Mouse (Mus musculus) limb, embryonic 11.5 days (tissue): ENCODE measurements around the gene Spsb1. TPM values are rescaled to one million over a fixed set of nuclear protein-coding genes. Genes with fewer than 3 reads are reported as not detected.
A peak's percentile ranks its signal among the peaks of the same experiment; 100 is the strongest.

Source experiments
- ATAC-seq: fragments of 200-750 bp; cut with Nextera tagmentation; 2 replicates; pipeline ENCODE4 v1.8.0; 2017; ENCODE audit warnings: low read depth; ENCODE audit not compliant: insufficient number of reproducible peaks, low FRiP score, low TSS enrichment
- DNase-seq: peaks from one replicate; pipeline ENCODE4 v3.0.0-alpha.2; 2015; ENCODE audit warnings: low spot score
- H3K27ac ChIP-seq: fragments of 300-500 bp; sonication (generic); replicated peaks from 2 replicates; pipeline ENCODE4 v1.5.1; 2014; ENCODE audit warnings: low read depth, mild to moderate bottlenecking, low read length
- H3K27me3 ChIP-seq: fragments of 300-500 bp; sonication (generic); 2 replicates; pipeline ENCODE4 v1.6.1; 2014; ENCODE audit warnings: mild to moderate bottlenecking, low read length, mixed read lengths; ENCODE audit not compliant: control insufficient read depth, insufficient read depth
- H3K36me3 ChIP-seq: fragments of 300-500 bp; sonication (generic); 2 replicates; pipeline ENCODE4 v1.6.1; 2014; ENCODE audit warnings: mild to moderate bottlenecking, low read length, moderate library complexity, mixed read lengths; ENCODE audit not compliant: control insufficient read depth, insufficient read depth
- H3K4me1 ChIP-seq: fragments of 300-500 bp; sonication (generic); 2 replicates; pipeline ENCODE4 v1.6.1; 2014; ENCODE audit warnings: low read length, mixed read lengths; ENCODE audit not compliant: control insufficient read depth, insufficient read depth
- H3K4me2 ChIP-seq: fragments of 300-500 bp; sonication (generic); 2 replicates; pipeline ENCODE4 v1.6.1; 2014; ENCODE audit warnings: low read depth, mild to moderate bottlenecking, moderate library complexity; ENCODE audit not compliant: severe bottlenecking
- H3K4me3 ChIP-seq: fragments of 300-500 bp; sonication (generic); 2 replicates; pipeline ENCODE4 v1.5.1; 2014; ENCODE audit warnings: low read depth, low read length
- H3K9ac ChIP-seq: fragments of 300-500 bp; sonication (generic); 2 replicates; pipeline ENCODE4 v1.6.1; 2014; ENCODE audit warnings: mild to moderate bottlenecking, low read length
- H3K9me3 ChIP-seq: fragments of 300-500 bp; sonication (generic); 2 replicates; pipeline ENCODE4 v1.6.1; 2016; ENCODE audit warnings: low read length; ENCODE audit not compliant: control insufficient read depth
- WGBS: fragments of 180-500 bp; shearing (Covaris S2); extraction: QIAGEN DNeasy Blood & Tissue Kit; methylation state at CpG from one replicate; pipeline ENCODE4 v1.1.7; 2014; 5-methylcytosine and 5-hydroxymethylcytosine counted together
- polyA plus RNA-seq: library from polyadenylated mRNA; unstranded; fragments of >200 nt; fragmentation: Nextera tagmentation; extraction: Ambion mirVana; gene quantifications from 2 replicates; pipeline ENCODE4 v1.2.1, GENCODE M21; 2014

Gene Spsb1
- polyA plus RNA-seq, 1 experiment from 2014 or later: 16.4 TPM

- 60% methylated on average over 10 of the region's 10 CpGs for WGBS
- no peaks in the 10 kb centered on the region for H3K9me3 ChIP-seq
- H3K4me2 ChIP-seq: no peak overlapping the region
- peaks cover 16% of the 10 kb centered on the region for H3K4me1 ChIP-seq
- H3K9ac ChIP-seq: no peak overlapping the region
- DNase-seq: no peak
- H3K36me3 ChIP-seq: no peaks in the 10 kb centered on the region; the same call in 1 of the 2 replicates
- no peak overlapping the region; the same call in 1 of the 2 replicates for H3K27ac ChIP-seq
- no peak for ATAC-seq
- no peaks in the 10 kb centered on the region for H3K27me3 ChIP-seq
- H3K4me3 ChIP-seq: no peak overlapping the region
These were observed 43.2 kb upstream of the Spsb1 start for GRCm38 (mm10) chr4:149997999-149998398.

GRCm38 (mm10) chr4:149996440-149996839 lies 41.6 kb upstream of the Spsb1 start:
- WGBS: 85% methylated on average over 7 of the region's 7 CpGs
- H3K9me3 ChIP-seq: no peaks in the 10 kb centered on the region

GRCm38 (mm10) chr4:149995911-149996310 lies 41.1 kb upstream of the Spsb1 start:
- Histone ChIP-seq H3K4me1 (peaks cover 14% of the 10 kb centered on the region), H3K27me3 (no peaks in the 10 kb centered on the region), H3K9me3 (no peaks in the 10 kb centered on the region), H3K4me3 (no peak overlapping the region), H3K4me2 (no peak overlapping the region), H3K27ac (no peak overlapping the region), H3K9ac (no peak overlapping the region), H3K36me3 (no peaks in the 10 kb centered on the region; the same call in 1 of the 2 replicates)
- 86% methylated on average over 7 of the region's 7 CpGs for WGBS
- DNase-seq: no peak
- no peak for ATAC-seq

More at GRCm38 (mm10) chr4:149996440-149996839, 41.6 kb upstream of the Spsb1 start:
- peaks cover 14% of the 10 kb centered on the region for H3K4me1 ChIP-seq
- ATAC-seq: no peak
- H3K27ac ChIP-seq: no peak overlapping the region
- no peak overlapping the region for H3K9ac ChIP-seq
- no peaks in the 10 kb centered on the region for H3K27me3 ChIP-seq
- no peak for DNase-seq
- H3K4me2 ChIP-seq: no peak overlapping the region
- H3K36me3 ChIP-seq: no peaks in the 10 kb centered on the region; the same call in 1 of the 2 replicates
- H3K4me3 ChIP-seq: no peak overlapping the region

GRCm38 (mm10) chr4:149994218-149994617 lies 39.4 kb upstream of the Spsb1 start:
- Histone ChIP-seq H3K4me1 (peaks cover 18% of the 10 kb centered on the region), H3K36me3 (no peaks in the 10 kb centered on the region; the same call in 1 of the 2 replicates), H3K27ac (no peak overlapping the region), H3K27me3 (no peaks in the 10 kb centered on the region), H3K9ac (no peak overlapping the region), H3K9me3 (no peaks in the 10 kb centered on the region), H3K4me2 (no peak overlapping the region), H3K4me3 (no peak overlapping the region)
- 93% methylated on average over 10 of the region's 10 CpGs for WGBS
- no peak for DNase-seq
- no peak for ATAC-seq

GRCm38 (mm10) chr4:149992670-149993032 lies 37.8 kb upstream of the Spsb1 start:
- no peak overlapping the region for H3K4me2 ChIP-seq
- H3K27me3 ChIP-seq: no peaks in the 10 kb centered on the region
- H3K27ac ChIP-seq: no peak overlapping the region
- WGBS: 89% methylated on average over 8 of the region's 8 CpGs
- no peak overlapping the region for H3K9ac ChIP-seq
- DNase-seq: no peak
- peaks cover 16% of the 10 kb centered on the region for H3K4me1 ChIP-seq
- H3K4me3 ChIP-seq: no peak overlapping the region
- H3K9me3 ChIP-seq: no peaks in the 10 kb centered on the region
- no peaks in the 10 kb centered on the region; the same call in 1 of the 2 replicates for H3K36me3 ChIP-seq
- ATAC-seq: no peak

GRCm38 (mm10) chr4:149991755-149992669 lies 37.2 kb upstream of the Spsb1 start:
- H3K9me3 ChIP-seq: no peaks in the 10 kb centered on the region
- H3K27me3 ChIP-seq: no peaks in the 10 kb centered on the region
- no peak overlapping the region for H3K4me2 ChIP-seq
- peaks cover 16% of the 10 kb centered on the region for H3K4me1 ChIP-seq
- no peak overlapping the region for H3K27ac ChIP-seq
- no peak for DNase-seq
- H3K9ac ChIP-seq: no peak overlapping the region
- H3K4me3 ChIP-seq: no peak overlapping the region
- no peak for ATAC-seq
- no peaks in the 10 kb centered on the region; the same call in 1 of the 2 replicates for H3K36me3 ChIP-seq
- 81% methylated on average over 13 of the region's 13 CpGs for WGBS

GRCm38 (mm10) chr4:149990954-149991633 lies 36.3 kb upstream of the Spsb1 start:
- Histone ChIP-seq H3K27ac (peak overlapping the region; percentile 47; the same call in 1 of the 2 replicates), H3K4me1 (peaks cover 16% of the 10 kb centered on the region), H3K36me3 (no peaks in the 10 kb centered on the region; the same call in 1 of the 2 replicates), H3K9ac (peak overlapping the region; percentile 47; the same call in 1 of the 2 replicates), H3K4me2 (peak overlapping the region; percentile 28; the same call in 1 of the 2 replicates), H3K27me3 (no peaks in the 10 kb centered on the region), H3K4me3 (no peak overlapping the region), H3K9me3 (no peaks in the 10 kb centered on the region)
- WGBS: 24% methylated on average over 9 of the region's 9 CpGs
- peak; percentile 13; the same call in 1 of the 2 replicates for ATAC-seq
- DNase-seq: peak; percentile 67

- Histone ChIP-seq H3K36me3 (no peaks in the 10 kb centered on the region; the same call in 1 of the 2 replicates), H3K27ac (peak overlapping the region; percentile 47; the same call in 1 of the 2 replicates), H3K9me3 (no peaks in the 10 kb centered on the region), H3K4me2 (peak overlapping the region; percentile 28; the same call in 1 of the 2 replicates), H3K27me3 (no peaks in the 10 kb centered on the region), H3K4me3 (no peak overlapping the region), H3K4me1 (peaks cover 16% of the 10 kb centered on the region), H3K9ac (peak overlapping the region; percentile 47)
- 10% methylated on average over 8 of the region's 8 CpGs for WGBS
- peak; percentile 59 for DNase-seq
- ATAC-seq: peak; percentile 28; the same call in 1 of the 2 replicates
These were observed 35.5 kb upstream of the Spsb1 start for GRCm38 (mm10) chr4:149990212-149990953.
